20 mouse cellular contexts compared by ENCODE assay signal in genomic region chr11:47250301-47250700, GRCm38 (mm10).
DNase-seq lines count a peak whose midpoint lies in the region; ATAC-seq and TF ChIP-seq lines count a peak whose summit lies in the region.
"Had no signal": no experiment of that assay in that cellular context is flagged by ENCODE, and none has a peak within 500 bp of the region (broad histone marks: within the 10 kb centered on the region; RNA-seq: fewer than 3 reads in every experiment).

No protein-coding gene starts in this region.

- no peaks in the 10 kb centered on the region for H3K9me3 ChIP-seq in heart, postnatal 0 days (replicated peaks; ENCODE audit: control insufficient read depth, low read length)
- H3K9me3 ChIP-seq in heart, embryonic 10.5 days: no peaks in the 10 kb centered on the region
- no peaks in the 10 kb centered on the region for H3K9me3 ChIP-seq in neural tube, embryonic 14.5 days (ENCODE audit: control insufficient read depth, low read length)
- H3K9me3 ChIP-seq in neural tube, embryonic 15.5 days (replicated peaks): no peaks in the 10 kb centered on the region
- H3K9me3 ChIP-seq: embryonic facial prominence, embryonic 13.5 days; megakaryocyte, embryonic 14.5 days had no signal

- no peaks in the 10 kb centered on the region for H3K36me3 ChIP-seq in heart, postnatal 0 days (replicated peaks; ENCODE audit: control insufficient read depth, insufficient read depth, low read length)
- no peaks in the 10 kb centered on the region for H3K36me3 ChIP-seq in heart, embryonic 10.5 days
- no peaks in the 10 kb centered on the region for H3K36me3 ChIP-seq in neural tube, embryonic 14.5 days (ENCODE audit: control insufficient read depth, insufficient read depth, low read length)
- no peaks in the 10 kb centered on the region for H3K36me3 ChIP-seq in neural tube, embryonic 15.5 days
- H3K36me3 ChIP-seq: embryonic facial prominence, embryonic 13.5 days had no signal

- TF ChIP-seq EP300 in heart, postnatal 0 days (IDR thresholded peaks at IDR 0.05; ENCODE audit: low read depth): no peak

- peak; percentile 61 for DNase-seq in gastrocnemius, adult 18-20 months (ENCODE audit: low spot score)
- no peak for DNase-seq in gastrocnemius, postnatal 14 days
- DNase-seq in heart, postnatal 0 days (ENCODE audit: low spot score): peak; percentile 21
- DNase-seq in heart, embryonic 10.5 days (ENCODE audit: low spot score): no peak
- peak; percentile 66 for DNase-seq in skeletal muscle tissue, adult 2 months (ENCODE audit: low read depth, low spot score)
- no peak for DNase-seq in left cerebral cortex, postnatal 36 days (ENCODE audit: low spot score in 2 of 2)
- DNase-seq: adrenal gland, postnatal 36 days; cerebellum, postnatal 36 days; kidney, adult 8-10 months; kidney, postnatal 14 days; layer of hippocampus, adult 9-11 months; lung, adult 18-20 months; lung, postnatal 14 days; thymus, postnatal 36 days had no signal

- H3K27ac ChIP-seq in heart, postnatal 0 days (ENCODE audit: low read depth): no peak overlapping the region
- H3K27ac ChIP-seq in heart, embryonic 10.5 days: no peak overlapping the region
- H3K27ac ChIP-seq in neural tube, embryonic 14.5 days (ENCODE audit: low read depth, low read length): no peak overlapping the region
- H3K27ac ChIP-seq in neural tube, embryonic 15.5 days (replicated peaks): no peak overlapping the region
- H3K27ac ChIP-seq: embryonic facial prominence, embryonic 13.5 days had no signal

- H3K27me3 ChIP-seq in heart, postnatal 0 days (ENCODE audit: control insufficient read depth, insufficient read depth, low read length): no peaks in the 10 kb centered on the region
- H3K27me3 ChIP-seq in heart, embryonic 10.5 days (ENCODE audit: insufficient read depth, poor library complexity, severe bottlenecking): no peaks in the 10 kb centered on the region
- no peaks in the 10 kb centered on the region for H3K27me3 ChIP-seq in neural tube, embryonic 14.5 days (ENCODE audit: control insufficient read depth, insufficient read depth, low read length)
- no peaks in the 10 kb centered on the region for H3K27me3 ChIP-seq in neural tube, embryonic 15.5 days (replicated peaks)
- H3K27me3 ChIP-seq: CH12.LX; embryonic facial prominence, embryonic 13.5 days; megakaryocyte, embryonic 14.5 days had no signal

- no peak overlapping the region for H3K9ac ChIP-seq in heart, postnatal 0 days (replicated peaks; ENCODE audit: low read depth, low read length)
- no peak overlapping the region for H3K9ac ChIP-seq in neural tube, embryonic 14.5 days (replicated peaks; ENCODE audit: low read depth, low read length)
- H3K9ac ChIP-seq in neural tube, embryonic 15.5 days (replicated peaks): no peak overlapping the region
- H3K9ac ChIP-seq: embryonic facial prominence, embryonic 13.5 days had no signal

- TF ChIP-seq CTCF in heart, postnatal 0 days (IDR thresholded peaks at IDR 0.05; ENCODE audit: low read depth): no peak

- WGBS in heart, postnatal 0 days: 41% methylated on average over 7 of the region's 7 CpGs
- WGBS in heart, embryonic 10.5 days: 76% methylated on average over 7 of the region's 7 CpGs
- 30% methylated on average over 7 of the region's 7 CpGs for WGBS in neural tube, embryonic 14.5 days
- 33% methylated on average over 7 of the region's 7 CpGs for WGBS in neural tube, embryonic 15.5 days

- 0 out of 2 replicates have a peak, but pooled peaks have one; percentile 11 for ATAC-seq in heart, postnatal 0 days (ENCODE audit: insufficient read depth, low read depth)
- 0 out of 2 replicates have a peak, but pooled peaks have one; percentile 14 for ATAC-seq in neural tube, embryonic 14.5 days (ENCODE audit: low read depth)
- ATAC-seq in neural tube, embryonic 15.5 days (ENCODE audit: low FRiP score): no peak

- H3K4me3 ChIP-seq in heart, postnatal 0 days (ENCODE audit: low read depth, low read length): no peak overlapping the region
- no peak overlapping the region for H3K4me3 ChIP-seq in heart, embryonic 10.5 days
- H3K4me3 ChIP-seq in neural tube, embryonic 14.5 days (ENCODE audit: low read depth, low read length): no peak overlapping the region
- no peak overlapping the region for H3K4me3 ChIP-seq in neural tube, embryonic 15.5 days (replicated peaks)
- H3K4me3 ChIP-seq: embryonic facial prominence, embryonic 13.5 days; megakaryocyte, embryonic 14.5 days had no signal

- intact Hi-C loops in gastrocnemius, postnatal 14 days (cut with DNase I; ENCODE audit: low total_unique reads): no loop called here
- intact Hi-C loops in left cerebral cortex, postnatal 36 days (cut with DNase I): no loop called here

- H3K4me2 ChIP-seq in heart, postnatal 0 days (ENCODE audit: low read depth, low read length): 0 out of 2 replicates have a peak overlapping the region, but pooled peaks have one; percentile 18
- H3K4me2 ChIP-seq in neural tube, embryonic 14.5 days (ENCODE audit: low read depth, low read length): no peak overlapping the region
- H3K4me2 ChIP-seq in neural tube, embryonic 15.5 days: no peak overlapping the region
- H3K4me2 ChIP-seq: embryonic facial prominence, embryonic 13.5 days; liver, embryonic 11.5 days had no signal

- H3K4me1 ChIP-seq in heart, postnatal 0 days (ENCODE audit: control insufficient read depth, insufficient read depth): peaks cover 28% of the 10 kb centered on the region
- H3K4me1 ChIP-seq in heart, embryonic 10.5 days: no peaks in the 10 kb centered on the region
- H3K4me1 ChIP-seq in neural tube, embryonic 14.5 days (ENCODE audit: control insufficient read depth, insufficient read depth, low read length): 0 out of 2 replicates have a peak, but pooled peaks cover 3% of the 10 kb centered on the region
- H3K4me1 ChIP-seq in neural tube, embryonic 15.5 days: peaks cover 15% of the 10 kb centered on the region
- H3K4me1 ChIP-seq: embryonic facial prominence, embryonic 13.5 days had no signal

Comparison
In these comparisons a context has a peak if more than half of its experiments do, and no peak if none do; other contexts are left out.
1. DNase-seq: peak in gastrocnemius, adult 18-20 months (single experiment), heart, postnatal 0 days (single experiment) and skeletal muscle tissue, adult 2 months (single experiment); none in gastrocnemius, postnatal 14 days (single experiment), heart, embryonic 10.5 days (single experiment) and left cerebral cortex, postnatal 36 days (0 of 2).